Mouse (Mus musculus) stomach, embryonic 16.5 days (tissue): ENCODE measurements around the gene Exoc8. TPM values are rescaled to one million over a fixed set of nuclear protein-coding genes. Genes with fewer than 3 reads are reported as not detected.

ENCODE experiments used
- polyA plus RNA-seq: library from polyadenylated mRNA; unstranded; fragments of >200 nt; fragmentation: Nextera tagmentation; extraction: Ambion mirVana; gene quantifications from 2 replicates; pipeline ENCODE4 v1.2.1, GENCODE M21; 2015

Gene Exoc8
- polyA plus RNA-seq, 1 experiment from 2014 or later, result 6.0 TPM

Other genes with a start within 250 kb of the Exoc8 start
- 23.3 and 23.5 TPM in 2 replicates for gene 2310022B05Rik, start 234.3 kb downstream of the Exoc8 start, polyA plus RNA-seq
- 35.1 and 41.9 TPM in 2 replicates for gene Ttc13, start 175.7 kb downstream of the Exoc8 start, polyA plus RNA-seq
- gene Arv1, start 175.6 kb downstream of the Exoc8 start, polyA plus RNA-seq, result 17.2 and 19.0 TPM in 2 replicates
- gene Fam89a, start 145.9 kb downstream of the Exoc8 start, polyA plus RNA-seq, result 3.2 and 4.7 TPM in 2 replicates
- 0.30 and 0.40 TPM in 2 replicates for gene Trim67, start 104.6 kb downstream of the Exoc8 start, polyA plus RNA-seq
- gene Gnpat, start 34.7 kb downstream of the Exoc8 start, polyA plus RNA-seq, result 86.4 and 90.1 TPM in 2 replicates
- gene 2810004N23Rik, start 34.6 kb downstream of the Exoc8 start, polyA plus RNA-seq, result 42.1 TPM in 2 replicates
- gene Sprtn, start 181 bp upstream of the Exoc8 start, polyA plus RNA-seq, result 7.3 and 8.3 TPM in 2 replicates
- gene Egln1, start 51.6 kb upstream of the Exoc8 start, polyA plus RNA-seq, result 12.4 and 12.9 TPM in 2 replicates
- gene Tsnax, start 115.3 kb upstream of the Exoc8 start, polyA plus RNA-seq, result 109 and 115 TPM in 2 replicates
- gene Disc1, start 156.5 kb upstream of the Exoc8 start, polyA plus RNA-seq, result 1.5 TPM in 2 replicates